Mouse (Mus musculus): ENCODE measurements around the gene Kmt2a. TPM values are rescaled to one million over a fixed set of nuclear protein-coding genes. Genes with fewer than 3 reads are reported as not detected.
A peak's percentile ranks its signal among the peaks of the same experiment; 100 is the strongest.

Gene Kmt2a
- polyA plus RNA-seq, 1 experiment from 2014 or later = 17.7 TPM

DNA sequence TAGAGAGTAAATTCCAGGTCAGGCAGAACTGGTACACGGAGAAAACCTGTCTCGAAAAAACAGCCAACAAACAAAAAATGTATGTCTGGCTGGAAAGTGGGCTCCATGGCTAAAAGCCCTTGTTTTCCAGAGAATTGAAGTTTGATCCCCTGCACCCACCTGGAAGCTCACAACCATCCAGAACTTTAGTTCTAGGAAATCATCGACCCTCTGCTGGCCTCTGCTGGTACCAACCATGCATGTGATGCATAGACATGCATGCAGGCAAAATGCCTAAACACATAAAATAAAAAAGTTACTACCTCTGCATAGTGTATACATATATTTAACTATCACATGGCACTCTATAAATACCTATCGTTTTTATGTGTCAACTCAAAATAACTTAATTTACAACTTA, 19.3 kb upstream of the Kmt2a start:
- H3K4me2 ChIP-seq (replicated peaks) = no peak overlapping the region
- H3K27ac ChIP-seq (replicated peaks) = no peak overlapping the region
- no peak overlapping the region for H3K9ac ChIP-seq
- H3K27me3 ChIP-seq = no peaks in the 10 kb centered on the region
- H3K4me1 ChIP-seq = peaks cover 5% of the 10 kb centered on the region; the same call in 1 of the 2 replicates
- no peak for ATAC-seq (ENCODE audit: insufficient number of reproducible peaks, low FRiP score, low TSS enrichment, low read depth)
- H3K36me3 ChIP-seq = no peaks in the 10 kb centered on the region
- no peak overlapping the region for H3K4me3 ChIP-seq (replicated peaks)
- 62% methylated on average over 4 of the region's 4 CpGs for WGBS
- H3K9me3 ChIP-seq (replicated peaks) = no peaks in the 10 kb centered on the region

DNA sequence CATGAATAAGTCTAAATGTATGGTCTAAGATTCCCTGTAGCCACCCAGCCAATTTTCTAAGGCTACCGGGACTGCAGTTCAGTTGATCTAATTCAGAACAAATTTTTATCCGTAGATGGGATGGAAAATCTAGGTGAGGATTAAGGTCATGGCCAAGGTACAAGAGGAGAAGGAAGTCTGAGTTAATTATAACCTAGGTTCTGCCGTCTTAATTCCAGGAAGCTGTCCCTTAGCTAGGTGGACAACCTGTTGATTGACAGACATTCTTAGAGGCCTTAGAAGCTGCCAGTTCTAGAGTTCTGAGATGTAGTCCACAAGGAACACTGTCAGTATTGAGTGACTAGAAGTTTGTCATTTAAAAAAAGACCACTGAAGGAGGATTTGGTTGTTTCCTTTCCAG, 18.6 kb upstream of the Kmt2a start:
- Histone ChIP-seq H3K27ac (replicated peaks) (no peak overlapping the region), H3K4me2 (replicated peaks) (no peak overlapping the region), H3K4me1 (no peaks in the 10 kb centered on the region), H3K9me3 (replicated peaks) (no peaks in the 10 kb centered on the region), H3K27me3 (no peaks in the 10 kb centered on the region), H3K4me3 (replicated peaks) (no peak overlapping the region), H3K9ac (no peak overlapping the region), H3K36me3 (no peaks in the 10 kb centered on the region)
- 58% methylated on average over 3 of the region's 3 CpGs for WGBS
- no peak for ATAC-seq (ENCODE audit: insufficient number of reproducible peaks, low FRiP score, low TSS enrichment, low read depth)

GRCm38 (mm10) chr9:44897024-44897423, 15.9 kb upstream of the Kmt2a start:
- WGBS = 55% methylated on average over 4 of the region's 4 CpGs
- no peak overlapping the region for H3K4me3 ChIP-seq (replicated peaks)
- H3K9me3 ChIP-seq (replicated peaks) = no peaks in the 10 kb centered on the region
- ATAC-seq (ENCODE audit: insufficient number of reproducible peaks, low FRiP score, low TSS enrichment, low read depth) = no peak
- no peaks in the 10 kb centered on the region for H3K36me3 ChIP-seq
- no peak overlapping the region for H3K9ac ChIP-seq
- no peak overlapping the region for H3K27ac ChIP-seq (replicated peaks)
- no peak overlapping the region for H3K4me2 ChIP-seq (replicated peaks)
- no peaks in the 10 kb centered on the region for H3K27me3 ChIP-seq
- H3K4me1 ChIP-seq = no peaks in the 10 kb centered on the region

DNA sequence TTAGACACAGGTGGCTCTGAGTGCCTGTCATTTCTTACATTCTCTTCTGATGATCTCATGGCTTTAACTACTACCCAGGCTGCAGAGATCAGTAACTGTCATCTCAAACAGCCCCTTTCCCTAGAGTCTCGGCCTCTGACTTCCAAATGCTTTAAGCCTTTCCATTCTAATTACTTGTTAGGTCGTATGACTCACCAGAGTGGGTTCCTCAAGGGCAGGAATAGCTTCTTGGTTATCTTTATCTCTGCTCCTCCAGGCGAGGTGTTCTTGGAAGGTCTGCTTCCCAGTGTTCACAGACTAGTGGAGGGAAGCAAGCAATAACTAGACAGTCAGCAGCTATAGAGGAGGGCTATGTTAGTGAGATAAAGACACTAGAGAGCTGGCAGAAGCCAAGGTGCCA, 11.6 kb upstream of the Kmt2a start:
- no peaks in the 10 kb centered on the region for H3K9me3 ChIP-seq (replicated peaks)
- no peak overlapping the region for H3K4me3 ChIP-seq (replicated peaks)
- 51% methylated on average over 3 of the region's 3 CpGs for WGBS
- H3K27ac ChIP-seq (replicated peaks) = no peak overlapping the region
- ATAC-seq (ENCODE audit: insufficient number of reproducible peaks, low FRiP score, low TSS enrichment, low read depth) = no peak
- H3K36me3 ChIP-seq = no peaks in the 10 kb centered on the region
- no peak overlapping the region for H3K9ac ChIP-seq
- no peak overlapping the region for H3K4me2 ChIP-seq (replicated peaks)
- H3K27me3 ChIP-seq = 0 out of 2 replicates have a peak, but pooled peaks cover 4% of the 10 kb centered on the region
- H3K4me1 ChIP-seq = no peaks in the 10 kb centered on the region

DNA sequence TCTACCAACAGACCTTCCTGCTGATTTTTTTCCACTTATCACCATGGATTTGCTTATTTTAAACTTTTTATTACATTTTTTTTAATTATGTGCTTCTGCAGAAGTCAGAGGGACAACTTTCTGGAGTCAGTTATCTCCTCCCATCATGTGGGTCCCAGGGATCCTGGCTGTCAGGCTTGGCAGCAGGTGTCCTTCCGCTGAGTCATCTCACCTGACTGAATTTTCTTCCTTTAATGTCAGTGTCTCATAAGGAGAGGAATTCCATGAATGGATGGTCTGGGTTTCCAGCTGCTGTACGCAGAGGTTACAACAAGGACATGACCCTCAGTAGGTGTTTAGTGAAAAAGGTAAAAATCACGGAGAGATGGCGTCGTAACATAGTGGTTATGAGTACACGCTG, 10.1 kb upstream of the Kmt2a start:
- WGBS = 81% methylated on average over 6 of the region's 6 CpGs
- no peaks in the 10 kb centered on the region for H3K9me3 ChIP-seq (replicated peaks)
- H3K4me2 ChIP-seq (replicated peaks) = no peak overlapping the region
- no peaks in the 10 kb centered on the region for H3K36me3 ChIP-seq
- H3K4me1 ChIP-seq = no peaks in the 10 kb centered on the region
- no peak overlapping the region for H3K4me3 ChIP-seq (replicated peaks)
- H3K27me3 ChIP-seq = 0 out of 2 replicates have a peak, but pooled peaks cover 4% of the 10 kb centered on the region
- no peak overlapping the region for H3K9ac ChIP-seq
- H3K27ac ChIP-seq (replicated peaks) = no peak overlapping the region
- ATAC-seq (ENCODE audit: insufficient number of reproducible peaks, low FRiP score, low TSS enrichment, low read depth) = no peak

- 74% methylated on average over 2 of the region's 2 CpGs for WGBS
- no peak for ATAC-seq (ENCODE audit: insufficient number of reproducible peaks, low FRiP score, low TSS enrichment, low read depth)
- no peak overlapping the region for H3K27ac ChIP-seq (replicated peaks)
Measured at GRCm38 (mm10) chr9:44890122-44890521, 9.0 kb upstream of the Kmt2a start.

DNA sequence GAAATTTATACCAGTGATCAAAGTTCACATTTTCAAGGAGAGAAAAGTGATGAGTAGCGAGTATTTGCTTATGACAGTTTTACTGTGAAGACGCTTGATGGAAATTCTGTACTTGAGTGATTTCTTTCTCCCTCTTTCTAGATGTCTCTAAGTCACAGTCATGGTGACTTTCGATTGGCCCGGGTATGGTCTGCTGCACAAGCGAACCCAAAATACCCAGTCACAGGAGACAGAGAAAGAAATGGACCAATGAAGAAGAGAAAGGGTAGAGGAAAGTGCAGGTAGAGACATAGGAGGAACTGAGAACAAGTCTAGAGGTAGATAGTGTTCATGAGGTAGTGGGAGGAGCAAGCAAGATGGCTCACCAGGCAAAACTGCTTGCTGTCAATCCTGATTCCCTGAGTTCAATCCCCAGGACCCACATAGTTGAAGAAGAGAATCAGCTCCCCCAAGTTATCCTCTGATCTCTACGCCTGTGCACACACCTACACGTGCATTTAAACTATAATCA, 7.1 kb upstream of the Kmt2a start:
- H3K4me3 ChIP-seq (replicated peaks) = no peak overlapping the region
- H3K27me3 ChIP-seq = 0 out of 2 replicates have a peak, but pooled peaks cover 4% of the 10 kb centered on the region
- H3K27ac ChIP-seq (replicated peaks) = no peak overlapping the region
- H3K9ac ChIP-seq = no peak overlapping the region
- no peak for ATAC-seq (ENCODE audit: insufficient number of reproducible peaks, low FRiP score, low TSS enrichment, low read depth)
- H3K36me3 ChIP-seq = no peaks in the 10 kb centered on the region
- 0 out of 2 replicates have a peak, but pooled peaks cover 3% of the 10 kb centered on the region for H3K4me1 ChIP-seq
- no peaks in the 10 kb centered on the region for H3K9me3 ChIP-seq (replicated peaks)
- WGBS = 81% methylated on average over 7 of the region's 7 CpGs
- no peak overlapping the region for H3K4me2 ChIP-seq (replicated peaks)

More at GRCm38 (mm10) chr9:44890122-44890521, 9.0 kb upstream of the Kmt2a start:
- Histone ChIP-seq H3K9me3 (replicated peaks) (no peaks in the 10 kb centered on the region), H3K4me3 (replicated peaks) (no peak overlapping the region), H3K9ac (no peak overlapping the region), H3K36me3 (no peaks in the 10 kb centered on the region), H3K27me3 (0 out of 2 replicates have a peak, but pooled peaks cover 4% of the 10 kb centered on the region), H3K4me2 (replicated peaks) (no peak overlapping the region), H3K4me1 (no peaks in the 10 kb centered on the region)

- Histone ChIP-seq H3K27ac (replicated peaks) (peak overlapping the region; percentile 99), H3K9me3 (replicated peaks) (no peaks in the 10 kb centered on the region), H3K4me2 (replicated peaks) (peak overlapping the region; percentile 98), H3K36me3 (no peaks in the 10 kb centered on the region), H3K4me3 (replicated peaks) (peak overlapping the region; percentile 98), H3K9ac (no peak overlapping the region), H3K27me3 (no peaks in the 10 kb centered on the region), H3K4me1 (peaks cover 30% of the 10 kb centered on the region)
- ATAC-seq (ENCODE audit: insufficient number of reproducible peaks, low FRiP score, low TSS enrichment, low read depth) = no peak
- under 1% methylated on average over 21 of the region's 21 CpGs for WGBS
Measured at GRCm38 (mm10) chr9:44882981-44883569, 2.0 kb upstream of the Kmt2a start.

DNA sequence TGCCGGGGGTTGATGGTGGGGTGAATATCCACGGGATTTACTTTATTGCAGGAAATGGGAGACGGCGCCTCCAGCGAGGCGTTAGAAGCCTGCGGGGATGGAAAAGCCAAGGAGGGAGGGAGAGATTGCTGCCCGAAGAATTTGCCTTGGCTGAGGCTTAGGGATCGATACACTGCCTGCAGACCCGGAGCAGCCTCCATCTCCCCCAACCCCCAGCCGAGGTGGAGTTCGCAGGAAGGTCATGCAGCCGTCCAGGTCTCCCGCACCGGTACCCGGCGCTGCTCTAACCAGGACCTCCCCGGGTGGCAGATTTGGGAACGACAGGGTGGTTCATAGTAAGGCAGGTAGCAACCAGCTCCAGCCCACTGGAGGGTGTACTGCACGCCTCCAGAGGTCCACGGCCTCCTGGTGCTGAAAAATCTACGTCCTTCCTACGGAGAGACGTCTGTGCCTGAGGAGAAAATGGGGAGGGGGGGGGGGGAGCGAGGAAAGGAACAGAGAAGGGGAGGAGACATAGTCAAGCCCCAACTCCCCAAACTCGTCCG, 1.4 kb upstream of the Kmt2a start:
- under 1% methylated on average over 26 of the region's 27 CpGs for WGBS

GRCm38 (mm10) chr9:44881941-44882435, 892 bp upstream of the Kmt2a start:
- no peaks in the 10 kb centered on the region for H3K27me3 ChIP-seq
- no peaks in the 10 kb centered on the region for H3K36me3 ChIP-seq
- peak overlapping the region; percentile 99 for H3K27ac ChIP-seq (replicated peaks)
- H3K4me1 ChIP-seq = peaks cover 41% of the 10 kb centered on the region
- no peaks in the 10 kb centered on the region for H3K9me3 ChIP-seq (replicated peaks)
- peak; percentile 56 for ATAC-seq (ENCODE audit: insufficient number of reproducible peaks, low FRiP score, low TSS enrichment, low read depth)
- WGBS = under 1% methylated on average over 29 of the region's 29 CpGs
- H3K4me3 ChIP-seq (replicated peaks) = peak overlapping the region; percentile 98
- H3K9ac ChIP-seq = peak overlapping the region; percentile 62
- H3K4me2 ChIP-seq (replicated peaks) = peak overlapping the region; percentile 98

More for the DNA sequence above, 1.4 kb upstream of the Kmt2a start:
- peak overlapping the region; percentile 98 for H3K4me3 ChIP-seq (replicated peaks)
- H3K27me3 ChIP-seq = no peaks in the 10 kb centered on the region
- no peaks in the 10 kb centered on the region for H3K9me3 ChIP-seq (replicated peaks)
- peak overlapping the region; percentile 98 for H3K4me2 ChIP-seq (replicated peaks)
- peaks cover 36% of the 10 kb centered on the region for H3K4me1 ChIP-seq
- peak; percentile 25 for ATAC-seq (ENCODE audit: insufficient number of reproducible peaks, low FRiP score, low TSS enrichment, low read depth)
- H3K9ac ChIP-seq = peak overlapping the region; percentile 62
- no peaks in the 10 kb centered on the region for H3K36me3 ChIP-seq
- peak overlapping the region; percentile 99 for H3K27ac ChIP-seq (replicated peaks)

DNA sequence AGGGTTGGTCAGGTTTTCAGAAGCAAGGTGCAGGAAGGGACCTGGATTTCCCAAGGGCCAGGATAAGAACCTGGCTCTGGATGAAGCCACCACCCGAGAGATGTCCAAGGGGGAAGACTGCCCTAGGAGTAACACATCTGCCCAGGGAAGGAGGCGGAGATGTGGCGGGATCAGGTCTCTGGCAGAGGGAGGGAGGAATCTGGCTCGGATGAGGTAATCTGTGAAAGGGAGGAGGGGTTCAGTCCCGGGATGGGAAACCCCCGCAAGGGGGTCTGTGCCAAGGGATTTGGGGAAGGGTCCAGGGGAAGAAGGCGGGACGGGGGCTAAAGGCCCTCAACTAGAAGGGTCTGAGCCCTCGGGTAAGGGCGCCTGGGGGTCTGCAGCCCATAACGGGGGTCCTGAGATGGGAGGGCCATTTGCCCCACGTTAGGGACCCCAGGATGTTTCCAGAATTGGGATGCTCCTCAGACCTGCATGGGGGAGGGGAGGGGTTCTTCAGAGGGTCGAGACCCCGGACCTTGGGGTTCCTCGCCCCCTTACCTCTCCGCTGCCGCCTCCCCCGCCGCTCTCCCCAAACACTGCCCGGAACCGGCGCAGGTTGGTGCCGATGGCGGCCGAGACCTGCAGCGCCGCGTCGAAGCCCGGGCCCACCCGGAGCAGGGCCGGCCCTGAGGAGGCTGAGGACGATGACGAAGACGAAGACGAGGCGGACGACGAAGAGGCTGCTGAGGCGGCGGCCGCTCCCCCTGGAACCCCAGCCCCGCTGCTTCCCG, 601 bp downstream of the Kmt2a start:
- H3K36me3 ChIP-seq = no peaks in the 10 kb centered on the region
- no peaks in the 10 kb centered on the region for H3K9me3 ChIP-seq (replicated peaks)
- WGBS = 0% methylated on average over 43 of the region's 44 CpGs
- peaks cover 55% of the 10 kb centered on the region for H3K4me1 ChIP-seq
- peak; percentile 21 for ATAC-seq (ENCODE audit: insufficient number of reproducible peaks, low FRiP score, low TSS enrichment, low read depth)
- peak overlapping the region; percentile 98 for H3K4me3 ChIP-seq (replicated peaks)
- peak overlapping the region; percentile 83 for H3K9ac ChIP-seq
- peak overlapping the region; percentile 99 for H3K27ac ChIP-seq (replicated peaks)
- H3K4me2 ChIP-seq (replicated peaks) = peak overlapping the region; percentile 98
- no peaks in the 10 kb centered on the region for H3K27me3 ChIP-seq
